Mouse (Mus musculus): ENCODE data around the gene 1700025G04Rik. TPM values are rescaled to one million over a fixed set of nuclear protein-coding genes. Genes with fewer than 3 reads are reported as not detected.

The 1700025G04Rik gene
- polyA plus RNA-seq, 1 experiment from 2014 or later = 8.7 TPM

- 63% methylated on average over 20 of the region's 20 CpGs for whole genome bisulfite sequencing
- Histone ChIP-seq H3K9me3 (ENCODE audit: control insufficient read depth, low read length) (no peaks in the 10 kb centered on the region), H3K27me3 (replicated peaks; ENCODE audit: control insufficient read depth, insufficient read depth, low read length) (no peaks in the 10 kb centered on the region), H3K9ac (ENCODE audit: low read depth, low read length) (no peak overlapping the region), H3K4me1 (replicated peaks; ENCODE audit: control insufficient read depth, insufficient read depth, low read length) (no peaks in the 10 kb centered on the region), H3K36me3 (ENCODE audit: control insufficient read depth, insufficient read depth, low read length) (no peaks in the 10 kb centered on the region), H3K4me2 (no peak overlapping the region), H3K27ac (ENCODE audit: low read depth, low read length) (no peak overlapping the region), H3K4me3 (ENCODE audit: low read depth, low read length) (no peak overlapping the region)
- ATAC-seq (replicated peaks; ENCODE audit: low FRiP score) (no peak), DNase-seq (ENCODE audit: low spot score) (no peak)
Observed at GRCm38 (mm10) chr1:151861334-151861995, 228.5 kb downstream of the 1700025G04Rik start.

DNA sequence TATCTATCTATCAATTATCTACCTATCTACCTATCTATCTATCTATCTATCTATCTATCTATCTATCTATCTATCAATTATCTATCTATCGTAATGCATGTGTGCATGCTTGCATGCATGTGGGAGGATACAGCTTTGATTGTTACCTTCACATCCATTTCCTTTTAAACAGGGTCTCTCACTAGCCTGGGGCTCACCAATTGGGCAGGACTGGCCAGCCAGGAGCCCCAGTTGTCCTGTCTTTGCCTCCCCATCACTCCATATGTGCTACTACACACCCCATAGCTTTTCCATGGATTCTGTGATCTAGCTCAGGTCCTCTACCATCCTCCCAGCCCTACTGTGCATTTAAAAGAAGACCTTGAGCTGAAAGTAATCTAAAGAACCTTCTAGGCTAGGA lies 231.5 kb downstream of the 1700025G04Rik start:
- DNase-seq (ENCODE audit: low spot score) (no peak), ATAC-seq (replicated peaks; ENCODE audit: low FRiP score) (no peak)
- H3K4me2 ChIP-seq = no peak overlapping the region
- no peaks in the 10 kb centered on the region for H3K36me3 ChIP-seq (ENCODE audit: control insufficient read depth, insufficient read depth, low read length)
- no peaks in the 10 kb centered on the region for H3K9me3 ChIP-seq (ENCODE audit: control insufficient read depth, low read length)
- H3K27me3 ChIP-seq (replicated peaks; ENCODE audit: control insufficient read depth, insufficient read depth, low read length) = no peaks in the 10 kb centered on the region
- no peaks in the 10 kb centered on the region for H3K4me1 ChIP-seq (replicated peaks; ENCODE audit: control insufficient read depth, insufficient read depth, low read length)
- H3K4me3 ChIP-seq (ENCODE audit: low read depth, low read length) = no peak overlapping the region
- WGBS = 93% methylated on average over 1 of the region's 1 CpGs
- no peak overlapping the region for H3K27ac ChIP-seq (ENCODE audit: low read depth, low read length)
- H3K9ac ChIP-seq (ENCODE audit: low read depth, low read length) = no peak overlapping the region

- H3K9me3 ChIP-seq (ENCODE audit: control insufficient read depth, low read length) = no peaks in the 10 kb centered on the region
- no peaks in the 10 kb centered on the region for H3K27me3 ChIP-seq (replicated peaks; ENCODE audit: control insufficient read depth, insufficient read depth, low read length)
- H3K9ac ChIP-seq (ENCODE audit: low read depth, low read length) = no peak overlapping the region
- ATAC-seq (replicated peaks; ENCODE audit: low FRiP score) (no peak), DNase-seq (ENCODE audit: low spot score) (no peak)
- H3K27ac ChIP-seq (ENCODE audit: low read depth, low read length) = no peak overlapping the region
- H3K4me3 ChIP-seq (ENCODE audit: low read depth, low read length) = no peak overlapping the region
- no peaks in the 10 kb centered on the region for H3K4me1 ChIP-seq (replicated peaks; ENCODE audit: control insufficient read depth, insufficient read depth, low read length)
- WGBS = 55% methylated on average over 1 of the region's 1 CpGs
- H3K36me3 ChIP-seq (ENCODE audit: control insufficient read depth, insufficient read depth, low read length) = no peaks in the 10 kb centered on the region
- H3K4me2 ChIP-seq = no peak overlapping the region
Observed at GRCm38 (mm10) chr1:151855561-151855960, 234.4 kb downstream of the 1700025G04Rik start.

DNA sequence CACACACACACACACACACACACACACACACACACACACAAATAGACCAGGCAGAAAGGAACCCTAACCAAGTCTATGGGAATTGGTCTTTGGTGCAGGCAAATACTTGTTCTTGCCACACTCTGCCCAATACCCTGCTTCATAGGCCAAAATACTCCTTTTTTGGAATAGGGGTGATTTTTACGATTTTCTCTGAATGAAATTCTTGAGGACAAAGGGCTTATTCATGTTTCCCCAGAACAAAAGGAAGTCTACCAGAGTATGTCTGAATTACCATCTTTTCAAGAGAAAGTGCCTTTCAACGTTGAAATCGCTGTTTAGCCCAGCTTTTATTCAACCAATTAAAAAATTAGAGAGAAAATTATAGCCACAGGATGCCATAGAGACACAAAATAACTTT lies 237.9 kb downstream of the 1700025G04Rik start:
- Histone ChIP-seq H3K4me2 (no peak overlapping the region), H3K4me3 (ENCODE audit: low read depth, low read length) (no peak overlapping the region), H3K9me3 (ENCODE audit: control insufficient read depth, low read length) (no peaks in the 10 kb centered on the region), H3K9ac (ENCODE audit: low read depth, low read length) (no peak overlapping the region), H3K36me3 (ENCODE audit: control insufficient read depth, insufficient read depth, low read length) (no peaks in the 10 kb centered on the region), H3K4me1 (replicated peaks; ENCODE audit: control insufficient read depth, insufficient read depth, low read length) (no peaks in the 10 kb centered on the region), H3K27ac (ENCODE audit: low read depth, low read length) (no peak overlapping the region), H3K27me3 (replicated peaks; ENCODE audit: control insufficient read depth, insufficient read depth, low read length) (no peaks in the 10 kb centered on the region)
- ATAC-seq (replicated peaks; ENCODE audit: low FRiP score) = no peak
- 85% methylated on average over 3 of the region's 3 CpGs for WGBS
- DNase-seq (ENCODE audit: low spot score) = no peak

- Histone ChIP-seq H3K27ac (ENCODE audit: low read depth, low read length) (no peak overlapping the region), H3K4me2 (no peak overlapping the region), H3K27me3 (replicated peaks; ENCODE audit: control insufficient read depth, insufficient read depth, low read length) (no peaks in the 10 kb centered on the region), H3K4me3 (ENCODE audit: low read depth, low read length) (no peak overlapping the region), H3K36me3 (ENCODE audit: control insufficient read depth, insufficient read depth, low read length) (no peaks in the 10 kb centered on the region), H3K9me3 (ENCODE audit: control insufficient read depth, low read length) (no peaks in the 10 kb centered on the region), H3K4me1 (replicated peaks; ENCODE audit: control insufficient read depth, insufficient read depth, low read length) (no peaks in the 10 kb centered on the region), H3K9ac (ENCODE audit: low read depth, low read length) (no peak overlapping the region)
- WGBS = 83% methylated on average over 20 of the region's 20 CpGs
- DNase-seq (ENCODE audit: low spot score) = peak; percentile 22
- ATAC-seq (replicated peaks; ENCODE audit: low FRiP score) = no peak
Observed at GRCm38 (mm10) chr1:151851051-151851848, 238.7 kb downstream of the 1700025G04Rik start.

- DNase-seq (ENCODE audit: low spot score) = peak; percentile 11
- Histone ChIP-seq H3K27ac (ENCODE audit: low read depth, low read length) (no peak overlapping the region), H3K4me1 (replicated peaks; ENCODE audit: control insufficient read depth, insufficient read depth, low read length) (no peaks in the 10 kb centered on the region), H3K27me3 (replicated peaks; ENCODE audit: control insufficient read depth, insufficient read depth, low read length) (no peaks in the 10 kb centered on the region), H3K36me3 (ENCODE audit: control insufficient read depth, insufficient read depth, low read length) (no peaks in the 10 kb centered on the region), H3K9ac (ENCODE audit: low read depth, low read length) (no peak overlapping the region), H3K4me3 (ENCODE audit: low read depth, low read length) (no peak overlapping the region), H3K9me3 (ENCODE audit: control insufficient read depth, low read length) (no peaks in the 10 kb centered on the region), H3K4me2 (no peak overlapping the region)
- whole genome bisulfite sequencing = 81% methylated on average over 16 of the region's 16 CpGs
- no peak for ATAC-seq (replicated peaks; ENCODE audit: low FRiP score)
Observed at GRCm38 (mm10) chr1:151849993-151850608, 239.8 kb downstream of the 1700025G04Rik start.

- WGBS = 92% methylated on average over 2 of the region's 2 CpGs
- no peak for DNase-seq (ENCODE audit: low spot score)
- Histone ChIP-seq H3K27ac (ENCODE audit: low read depth, low read length) (no peak overlapping the region), H3K9ac (ENCODE audit: low read depth, low read length) (no peak overlapping the region), H3K9me3 (ENCODE audit: control insufficient read depth, low read length) (no peaks in the 10 kb centered on the region), H3K4me1 (replicated peaks; ENCODE audit: control insufficient read depth, insufficient read depth, low read length) (no peaks in the 10 kb centered on the region), H3K27me3 (replicated peaks; ENCODE audit: control insufficient read depth, insufficient read depth, low read length) (no peaks in the 10 kb centered on the region), H3K4me2 (no peak overlapping the region), H3K4me3 (ENCODE audit: low read depth, low read length) (no peak overlapping the region), H3K36me3 (ENCODE audit: control insufficient read depth, insufficient read depth, low read length) (no peaks in the 10 kb centered on the region)
- ATAC-seq (replicated peaks; ENCODE audit: low FRiP score) = no peak
Observed at GRCm38 (mm10) chr1:151848286-151848685, 241.6 kb downstream of the 1700025G04Rik start.

DNA sequence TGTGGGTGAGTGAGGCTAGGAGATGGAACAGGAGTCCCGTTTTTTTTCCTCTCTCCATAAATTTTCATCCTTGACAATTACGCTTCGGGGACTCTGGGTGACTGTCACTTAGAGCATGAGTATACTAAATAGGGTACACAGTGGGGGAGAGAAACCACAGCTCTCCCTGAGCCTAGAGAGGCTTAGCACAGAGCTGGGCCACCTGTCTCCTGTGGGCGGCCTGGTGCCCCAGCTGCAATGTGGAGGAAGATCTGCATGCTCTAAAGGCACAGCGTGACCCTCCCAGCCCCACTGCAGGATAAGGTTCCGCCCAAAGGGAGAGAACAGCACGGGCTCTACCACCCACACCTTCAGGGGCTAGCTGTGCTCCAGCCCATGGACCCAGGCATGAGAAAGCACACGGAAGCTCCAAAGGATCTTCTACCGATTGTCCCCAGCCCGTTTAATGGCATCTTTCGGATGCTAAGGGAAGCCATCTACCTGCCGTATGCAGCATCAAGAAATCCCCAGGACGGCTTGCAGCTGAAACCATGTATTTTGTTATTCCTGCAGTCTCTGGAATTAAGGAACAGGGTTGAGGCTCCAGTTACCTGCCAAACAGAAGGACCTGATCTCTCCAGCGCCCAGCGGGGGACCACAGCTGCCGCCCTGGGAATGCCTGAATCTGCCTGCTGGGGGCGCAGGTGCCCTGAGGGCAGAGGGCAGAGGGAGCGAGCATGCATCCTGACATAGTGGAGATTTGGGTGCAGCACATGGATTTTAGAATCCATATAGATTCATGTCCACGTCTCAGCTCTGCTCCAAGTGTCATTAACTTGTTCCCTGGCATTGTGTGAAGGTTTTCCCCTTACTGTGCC lies 243.8 kb downstream of the 1700025G04Rik start:
- Histone ChIP-seq H3K4me3 (ENCODE audit: low read depth, low read length) (no peak overlapping the region), H3K27me3 (replicated peaks; ENCODE audit: control insufficient read depth, insufficient read depth, low read length) (no peaks in the 10 kb centered on the region), H3K27ac (ENCODE audit: low read depth, low read length) (no peak overlapping the region), H3K36me3 (ENCODE audit: control insufficient read depth, insufficient read depth, low read length) (no peaks in the 10 kb centered on the region), H3K4me2 (no peak overlapping the region), H3K9ac (ENCODE audit: low read depth, low read length) (no peak overlapping the region), H3K4me1 (replicated peaks; ENCODE audit: control insufficient read depth, insufficient read depth, low read length) (no peaks in the 10 kb centered on the region), H3K9me3 (ENCODE audit: control insufficient read depth, low read length) (no peaks in the 10 kb centered on the region)
- 60% methylated on average over 19 of the region's 19 CpGs for WGBS
- no peak for DNase-seq (ENCODE audit: low spot score)
- no peak for ATAC-seq (replicated peaks; ENCODE audit: low FRiP score)

All from liver, embryonic 11.5 days (tissue).